Mouse (Mus musculus): ENCODE data around the gene Gm26920. TPM values are rescaled to one million over a fixed set of nuclear protein-coding genes. Genes with fewer than 3 reads are reported as not detected.

Gene Gm26920
- polyA plus RNA-seq, 1 experiment = not detected

GRCm38 (mm10) chr7:30028572-30028971 lies 61.6 kb downstream of the Gm26920 start:
- Histone ChIP-seq H3K4me1 (ENCODE audit: control insufficient read depth, insufficient read depth, low read length) (no peaks in the 10 kb centered on the region), H3K4me3 (replicated peaks; ENCODE audit: extremely low read depth, low read depth, low read length) (no peak overlapping the region)
- TF ChIP-seq CTCF (IDR thresholded peaks at IDR 0.05; ENCODE audit: insufficient read depth, low read length) (no peak), POLR2A (IDR thresholded peaks at IDR 0.05; ENCODE audit: borderline replicate concordance, extremely low read depth, low read depth, low read length) (no peak)
- no peak for DNase-seq
- 83% methylated on average over 3 of the region's 3 CpGs for WGBS

- 69% methylated on average over 4 of the region's 4 CpGs for WGBS
- TF ChIP-seq CTCF (IDR thresholded peaks at IDR 0.05; ENCODE audit: insufficient read depth, low read length) (no peak), POLR2A (IDR thresholded peaks at IDR 0.05; ENCODE audit: borderline replicate concordance, extremely low read depth, low read depth, low read length) (no peak)
- no peak for DNase-seq
- no peak overlapping the region for H3K4me3 ChIP-seq (replicated peaks; ENCODE audit: extremely low read depth, low read depth, low read length)
- no peaks in the 10 kb centered on the region for H3K4me1 ChIP-seq (ENCODE audit: control insufficient read depth, insufficient read depth, low read length)
These were observed 62.9 kb downstream of the Gm26920 start for GRCm38 (mm10) chr7:30027331-30027730.

GRCm38 (mm10) chr7:30025358-30025757 lies 64.9 kb downstream of the Gm26920 start:
- TF ChIP-seq CTCF (IDR thresholded peaks at IDR 0.05; ENCODE audit: insufficient read depth, low read length) (no peak), POLR2A (IDR thresholded peaks at IDR 0.05; ENCODE audit: borderline replicate concordance, extremely low read depth, low read depth, low read length) (no peak)
- no peak for DNase-seq
- Histone ChIP-seq H3K4me1 (ENCODE audit: control insufficient read depth, insufficient read depth, low read length) (no peaks in the 10 kb centered on the region), H3K4me3 (replicated peaks; ENCODE audit: extremely low read depth, low read depth, low read length) (no peak overlapping the region)
- 78% methylated on average over 5 of the region's 5 CpGs for WGBS

- Histone ChIP-seq H3K4me1 (ENCODE audit: control insufficient read depth, insufficient read depth, low read length) (no peaks in the 10 kb centered on the region), H3K4me3 (replicated peaks; ENCODE audit: extremely low read depth, low read depth, low read length) (no peak overlapping the region)
- 76% methylated on average over 8 of the region's 8 CpGs for WGBS
- no peak for TF ChIP-seq CTCF (IDR thresholded peaks at IDR 0.05; ENCODE audit: insufficient read depth, low read length)
- no peak for TF ChIP-seq POLR2A (IDR thresholded peaks at IDR 0.05; ENCODE audit: borderline replicate concordance, extremely low read depth, low read depth, low read length)
- DNase-seq = no peak
These were observed 66.4 kb downstream of the Gm26920 start for GRCm38 (mm10) chr7:30023800-30024199.

GRCm38 (mm10) chr7:30023324-30023723 lies 66.9 kb downstream of the Gm26920 start:
- H3K4me3 ChIP-seq (replicated peaks; ENCODE audit: extremely low read depth, low read depth, low read length) = no peak overlapping the region
- no peak for TF ChIP-seq CTCF (IDR thresholded peaks at IDR 0.05; ENCODE audit: insufficient read depth, low read length)
- no peak for TF ChIP-seq POLR2A (IDR thresholded peaks at IDR 0.05; ENCODE audit: borderline replicate concordance, extremely low read depth, low read depth, low read length)
- 96% methylated on average over 9 of the region's 9 CpGs for WGBS

GRCm38 (mm10) chr7:30019543-30019942 lies 70.7 kb downstream of the Gm26920 start:
- no peak for DNase-seq
- TF ChIP-seq POLR2A (IDR thresholded peaks at IDR 0.05; ENCODE audit: borderline replicate concordance, extremely low read depth, low read depth, low read length) (no peak), CTCF (IDR thresholded peaks at IDR 0.05; ENCODE audit: insufficient read depth, low read length) (no peak)
- H3K4me3 ChIP-seq (replicated peaks; ENCODE audit: extremely low read depth, low read depth, low read length) = no peak overlapping the region
- H3K4me1 ChIP-seq (ENCODE audit: control insufficient read depth, insufficient read depth, low read length) = no peaks in the 10 kb centered on the region
- 83% methylated on average over 2 of the region's 2 CpGs for WGBS

More at GRCm38 (mm10) chr7:30023324-30023723, 66.9 kb downstream of the Gm26920 start:
- no peak for DNase-seq
- H3K4me1 ChIP-seq (ENCODE audit: control insufficient read depth, insufficient read depth, low read length) = no peaks in the 10 kb centered on the region

GRCm38 (mm10) chr7:30017226-30017625 lies 73.0 kb downstream of the Gm26920 start:
- Histone ChIP-seq H3K4me1 (ENCODE audit: control insufficient read depth, insufficient read depth, low read length) (no peaks in the 10 kb centered on the region), H3K4me3 (replicated peaks; ENCODE audit: extremely low read depth, low read depth, low read length) (no peak overlapping the region)
- DNase-seq = no peak
- 94% methylated on average over 6 of the region's 6 CpGs for WGBS
- TF ChIP-seq CTCF (IDR thresholded peaks at IDR 0.05; ENCODE audit: insufficient read depth, low read length) (no peak), POLR2A (IDR thresholded peaks at IDR 0.05; ENCODE audit: borderline replicate concordance, extremely low read depth, low read depth, low read length) (no peak)

GRCm38 (mm10) chr7:30012956-30013363 lies 77.2 kb downstream of the Gm26920 start:
- TF ChIP-seq POLR2A (IDR thresholded peaks at IDR 0.05; ENCODE audit: borderline replicate concordance, extremely low read depth, low read depth, low read length) (no peak), CTCF (IDR thresholded peaks at IDR 0.05; ENCODE audit: insufficient read depth, low read length) (0 out of 2 replicates have a peak, but pooled peaks have one; percentile 9)
- 68% methylated on average over 4 of the region's 4 CpGs for WGBS
- H3K4me1 ChIP-seq (ENCODE audit: control insufficient read depth, insufficient read depth, low read length) = no peaks in the 10 kb centered on the region
- H3K4me3 ChIP-seq (replicated peaks; ENCODE audit: extremely low read depth, low read depth, low read length) = no peak overlapping the region
- DNase-seq = no peak

GRCm38 (mm10) chr7:30010551-30011195 lies 79.5 kb downstream of the Gm26920 start:
- no peak for DNase-seq
- TF ChIP-seq POLR2A (IDR thresholded peaks at IDR 0.05; ENCODE audit: borderline replicate concordance, extremely low read depth, low read depth, low read length) = no peak
- no peak for TF ChIP-seq CTCF (IDR thresholded peaks at IDR 0.05; ENCODE audit: insufficient read depth, low read length)
- WGBS = 70% methylated on average over 10 of the region's 10 CpGs

More at GRCm38 (mm10) chr7:30010551-30011195, 79.5 kb downstream of the Gm26920 start:
- Histone ChIP-seq H3K4me1 (ENCODE audit: control insufficient read depth, insufficient read depth, low read length) (no peaks in the 10 kb centered on the region), H3K4me3 (replicated peaks; ENCODE audit: extremely low read depth, low read depth, low read length) (no peak overlapping the region)

Data from lung, adult 2 months (tissue).